Mouse (Mus musculus) CD4-positive, CD25-positive, alpha-beta regulatory T cell, adult 4 months (primary cell): Measurements from ENCODE around the gene Dhtkd1. TPM values are rescaled to one million over a fixed set of nuclear protein-coding genes. Genes with fewer than 3 reads are reported as not detected.
"Not testable (repeated sequence)": the region's sequence is repeated elsewhere in the genome, so short reads cannot be mapped to it uniquely, and the experiment has no call there.

Source experiments
- ATAC-seq: one replicate; pipeline ENCODE4 v1.8.0; 2017
- polyA plus RNA-seq, 2 experiments: library from polyadenylated mRNA; unstranded; fragments of 100-300 nt; shearing (Covaris generic); gene quantifications; one replicate each; pipeline ENCODE4 v1.2.1; 2017

Dhtkd1 gene
- under 1 TPM in 1 of 2 experiments, not detected in 1; 0.05 TPM for polyA plus RNA-seq

GRCm38 (mm10) chr2:5942416-5943032 lies at the start of gene Dhtkd1:
TSS of gene Dhtkd1 (minus strand) at chr2:5942792.
- ATAC-seq = peak; percentile 64

DNA sequence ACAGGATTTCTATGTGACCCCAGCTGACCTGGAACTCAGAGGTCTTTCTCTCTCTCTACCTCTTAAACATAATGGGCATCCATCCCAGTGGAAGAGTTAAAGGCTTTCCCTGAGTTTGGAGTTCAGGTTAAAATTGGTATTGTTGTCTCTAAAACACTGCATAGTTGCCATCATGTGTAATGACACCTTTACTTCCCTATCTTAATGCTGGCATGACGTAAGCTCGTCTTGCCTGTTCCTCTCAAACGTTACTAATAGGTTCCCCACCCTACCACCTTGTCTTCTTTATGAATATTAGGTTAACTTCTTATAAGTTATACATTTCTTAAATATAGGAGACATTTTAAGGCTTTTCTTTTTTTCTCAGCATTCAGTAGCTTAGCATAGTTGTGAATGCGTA lies 34.9 kb upstream of the Dhtkd1 start:
- ATAC-seq = no peak

- ATAC-seq = not testable (repeated sequence)
Observed at GRCm38 (mm10) chr2:5970629-5971028, 28.0 kb upstream of the Dhtkd1 start.

GRCm38 (mm10) chr2:5965972-5966371 lies 23.4 kb upstream of the Dhtkd1 start:
- no peak for ATAC-seq

DNA sequence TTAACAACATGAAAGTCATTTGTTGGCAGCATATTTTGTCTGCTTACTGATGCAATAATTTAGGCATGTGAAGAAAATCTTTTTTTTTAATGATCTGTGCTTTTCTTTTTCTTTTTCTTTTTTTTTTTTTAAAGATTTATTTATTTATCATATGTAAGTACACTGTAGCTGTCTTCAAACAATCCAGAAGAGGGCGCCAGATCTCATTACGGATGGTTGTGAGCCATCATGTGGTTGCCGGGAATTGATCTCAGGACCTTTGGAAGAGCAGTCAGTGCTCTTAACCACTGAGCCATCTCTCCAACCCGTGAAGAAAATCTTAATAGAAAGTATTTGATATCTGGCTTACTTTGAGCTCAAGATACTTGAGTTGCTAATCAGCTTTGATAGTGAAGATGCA lies 21.1 kb upstream of the Dhtkd1 start:
- not testable (repeated sequence) for ATAC-seq

GRCm38 (mm10) chr2:5962265-5962664 lies 19.7 kb upstream of the Dhtkd1 start:
- ATAC-seq = no peak

DNA sequence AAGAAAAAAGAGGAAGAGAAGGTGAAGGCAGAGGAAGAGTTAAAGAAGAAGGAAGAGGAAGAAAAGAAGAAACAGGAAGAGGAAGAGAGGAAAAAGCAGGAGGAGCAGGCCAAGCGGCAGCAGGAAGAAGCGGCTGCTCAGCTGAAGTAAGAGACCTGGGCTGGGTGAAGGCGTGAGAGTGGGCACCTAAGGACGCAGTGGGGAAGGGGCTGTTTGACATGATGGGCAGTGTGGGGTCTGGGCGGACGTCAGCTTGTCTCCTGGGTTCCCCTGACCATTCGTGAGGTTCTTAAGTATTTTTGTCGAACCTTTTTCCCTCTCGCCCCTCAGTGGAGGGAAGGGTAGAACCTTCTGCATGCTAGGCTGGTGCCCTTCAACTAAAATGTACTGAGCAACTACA lies 15.1 kb upstream of the Dhtkd1 start:
- no peak for ATAC-seq

DNA sequence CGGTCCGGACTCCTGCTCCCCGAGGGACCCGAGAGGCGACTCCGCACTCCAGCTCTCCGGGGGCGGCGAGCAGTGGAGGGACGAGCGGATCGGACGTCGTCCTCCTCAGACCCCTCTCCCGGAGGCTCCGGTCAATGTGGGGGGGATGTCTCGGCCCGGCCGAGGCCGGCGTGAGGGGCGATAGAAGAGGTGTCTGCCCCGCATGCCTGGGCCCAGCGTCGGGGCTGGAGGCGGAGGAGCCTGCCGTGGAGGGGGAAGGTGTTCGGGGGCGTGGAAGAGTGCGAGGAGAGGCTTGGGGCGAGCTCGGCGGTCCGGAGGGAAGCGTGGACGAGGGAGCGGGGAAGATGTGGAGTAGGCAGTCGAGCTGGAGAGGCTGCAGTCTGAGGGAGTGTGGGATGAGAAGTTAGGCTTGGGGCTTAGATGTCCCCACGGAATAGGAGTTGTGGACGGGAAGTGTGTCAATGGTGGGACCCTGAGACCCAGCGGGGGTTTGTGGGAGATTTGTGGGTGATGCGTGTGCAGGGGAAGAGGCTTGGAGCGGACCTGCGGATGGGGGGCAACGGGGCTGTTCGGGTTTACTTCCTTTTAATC lies 9.1 kb upstream of the Dhtkd1 start:
- peak; percentile 35 for ATAC-seq

DNA sequence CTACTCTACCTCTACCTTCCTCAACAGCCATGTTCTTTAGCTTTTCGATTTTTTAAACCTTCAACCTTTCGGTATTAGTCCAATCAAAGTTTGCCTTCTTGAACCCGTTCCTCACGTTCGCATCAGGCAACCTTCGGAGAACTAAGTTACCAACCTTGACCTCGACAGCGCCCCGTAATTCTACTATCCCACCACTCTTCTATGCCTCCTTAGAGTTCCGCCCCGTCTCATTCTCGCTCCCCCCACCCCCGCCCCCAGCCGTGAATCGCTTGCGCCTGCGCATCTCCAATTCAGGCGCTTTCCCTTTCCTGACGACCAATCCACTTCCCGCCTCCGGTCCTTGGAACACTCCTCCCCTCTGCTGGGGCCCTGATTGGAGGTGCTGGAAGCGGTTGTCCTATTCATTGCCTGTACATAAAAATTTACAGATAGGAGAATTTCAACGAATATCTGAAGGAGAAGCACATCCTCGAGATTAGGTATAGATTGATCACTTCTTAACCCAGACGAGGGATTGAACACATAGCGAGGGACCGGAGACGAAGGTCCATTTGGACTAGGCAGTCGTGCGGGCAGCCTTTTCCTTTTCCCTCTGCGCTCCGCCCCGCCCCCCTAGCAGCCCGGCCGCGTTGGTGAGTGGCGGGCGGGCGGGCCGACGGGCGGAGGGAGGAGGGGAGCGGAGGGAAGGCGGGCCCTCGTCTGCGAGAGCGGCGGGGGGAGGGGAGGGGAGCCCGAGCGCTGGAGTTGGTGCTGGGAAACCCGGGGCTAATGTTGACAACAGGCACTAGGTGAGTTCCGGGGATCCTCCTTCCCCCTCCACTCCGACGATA lies 8.4 kb upstream of the Dhtkd1 start, which contains the start of gene Upf2:
TSS of gene Upf2 (plus strand) at position 704 of the 830 bp plus-strand sequence.
- peak; percentile 86 for ATAC-seq

GRCm38 (mm10) chr2:5950305-5950704 lies 7.7 kb upstream of the Dhtkd1 start:
- ATAC-seq = no peak

- ATAC-seq = not testable (repeated sequence)
Observed at GRCm38 (mm10) chr2:5949821-5950220, 7.2 kb upstream of the Dhtkd1 start.

GRCm38 (mm10) chr2:5948964-5949363 lies 6.4 kb upstream of the Dhtkd1 start:
- no peak for ATAC-seq

GRCm38 (mm10) chr2:5946876-5947275 lies 4.3 kb upstream of the Dhtkd1 start:
- no peak for ATAC-seq

DNA sequence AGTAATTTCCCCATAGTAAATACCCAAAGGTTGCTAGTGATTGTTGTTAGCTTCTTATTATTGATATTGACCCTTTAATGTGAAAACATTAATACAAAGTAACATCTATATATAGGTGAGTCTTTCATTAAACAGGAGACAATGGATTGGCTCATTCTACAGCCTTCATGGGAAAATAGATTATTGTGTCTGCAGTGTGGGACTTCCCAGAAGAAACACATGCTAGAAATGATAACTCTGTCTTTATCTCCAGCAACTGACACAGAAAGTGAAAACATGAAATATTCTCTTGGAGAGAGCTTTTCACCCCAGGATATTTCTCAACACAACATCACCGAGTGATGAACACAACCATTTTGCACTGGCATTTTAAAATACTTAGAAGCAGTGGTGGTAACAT lies 3.0 kb upstream of the Dhtkd1 start:
- no peak for ATAC-seq

- ATAC-seq = no peak
Observed at GRCm38 (mm10) chr2:5943071-5943470, 479 bp upstream of the Dhtkd1 start.

DNA sequence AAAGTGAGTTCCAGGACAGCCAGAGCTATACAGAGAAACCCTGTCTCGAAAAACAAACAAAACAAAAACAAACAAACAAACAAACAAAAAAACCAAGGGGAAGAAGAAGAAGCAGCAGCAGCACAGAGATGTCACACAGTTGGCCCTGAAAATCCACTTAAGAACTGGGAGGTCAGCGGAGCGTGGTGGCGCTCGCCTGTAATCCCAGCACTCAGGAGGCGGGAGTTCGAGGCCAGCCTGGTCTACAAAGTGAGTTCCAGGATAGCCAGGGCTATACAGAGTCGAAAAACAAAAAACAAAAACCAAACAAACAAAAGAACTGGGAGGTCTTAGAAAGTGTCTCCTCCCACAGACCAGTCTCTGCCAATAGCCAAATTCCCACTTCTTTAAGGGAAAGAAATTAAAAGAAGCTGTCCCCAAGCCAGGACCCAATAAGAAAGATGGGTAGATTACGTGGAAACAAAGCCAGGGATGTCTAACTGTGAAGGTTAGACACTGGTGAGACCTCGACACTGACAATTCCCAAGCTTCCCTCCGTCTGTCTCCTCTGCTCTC lies 654 bp downstream of the Dhtkd1 start:
- ATAC-seq = no peak

DNA sequence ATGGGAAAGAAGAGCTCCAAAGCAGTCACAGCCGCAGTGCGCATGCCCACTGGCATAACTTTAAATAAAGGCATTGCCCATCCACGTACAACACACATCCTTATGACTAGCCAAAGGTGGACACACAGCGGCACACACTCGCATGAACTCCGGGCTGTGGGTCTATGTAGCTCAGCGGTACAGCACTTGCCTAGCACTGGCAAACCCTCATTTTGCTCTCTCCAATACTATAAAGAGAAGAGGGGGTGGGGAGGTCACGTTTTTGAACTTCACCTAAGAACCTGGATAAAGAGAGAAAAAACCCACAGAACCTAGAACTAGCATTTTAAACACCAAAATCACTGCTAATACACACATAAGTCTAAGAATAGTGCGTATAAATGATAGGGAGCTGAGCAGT lies 1.7 kb downstream of the Dhtkd1 start:
- no peak for ATAC-seq

GRCm38 (mm10) chr2:5939911-5940310 lies 2.7 kb downstream of the Dhtkd1 start:
- ATAC-seq = no peak

DNA sequence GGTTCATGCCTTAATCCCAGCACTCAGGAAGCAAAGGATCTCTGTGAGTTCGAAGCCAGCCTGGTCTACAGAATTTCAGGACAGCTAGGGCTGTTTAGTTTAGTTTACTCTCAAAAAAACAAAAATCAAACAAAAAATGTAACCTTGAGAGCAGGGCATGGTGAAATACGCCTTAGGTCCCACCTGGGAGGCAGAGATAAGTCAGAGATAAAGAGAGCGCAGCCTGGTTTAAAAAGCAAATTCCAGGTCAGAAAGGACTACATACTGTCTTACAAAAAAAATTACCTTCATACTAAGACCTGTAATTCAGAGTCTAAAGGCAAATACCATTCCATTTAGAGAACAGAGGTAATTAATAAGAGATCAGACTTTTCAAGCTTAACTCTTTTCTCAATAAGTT lies 3.3 kb downstream of the Dhtkd1 start:
- ATAC-seq = no peak

DNA sequence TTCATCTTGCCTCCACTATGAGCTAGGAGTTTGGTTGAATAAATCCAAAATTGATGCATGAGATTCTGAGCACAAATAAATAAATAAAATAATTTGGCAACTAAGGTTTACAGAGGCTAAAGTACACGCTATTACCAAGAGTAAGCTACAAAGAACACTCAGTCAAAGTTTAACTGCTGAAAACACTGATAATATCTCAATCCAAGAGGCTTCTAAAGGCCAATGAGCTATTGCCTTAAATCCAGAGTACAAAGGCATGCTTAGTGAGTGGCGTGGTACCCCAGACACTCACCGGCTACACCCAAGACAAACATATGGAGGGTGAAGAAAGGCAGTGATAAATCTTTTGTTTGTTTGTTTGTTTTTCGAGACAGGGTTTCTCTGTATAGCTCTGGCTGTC lies 6.0 kb downstream of the Dhtkd1 start:
- no peak for ATAC-seq

DNA sequence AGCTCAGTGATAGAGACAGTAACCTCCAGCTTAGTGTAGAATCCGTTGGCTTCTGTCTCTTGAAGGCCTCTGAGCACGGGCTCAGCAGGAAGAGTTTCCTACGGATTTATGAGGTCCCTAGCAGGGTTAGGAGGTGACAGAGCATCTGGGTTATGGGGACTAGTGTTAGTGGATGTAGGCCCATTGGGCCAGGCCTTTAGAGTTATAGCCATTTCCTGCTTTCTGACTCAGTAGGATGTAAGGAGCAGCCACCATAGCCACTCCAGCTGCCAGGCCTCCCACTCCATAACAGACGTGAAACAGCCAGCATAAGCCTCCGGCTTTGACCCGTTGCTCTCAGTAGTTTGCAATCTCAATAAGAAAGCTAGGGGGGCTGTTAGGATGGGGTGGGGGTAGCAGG lies 6.5 kb downstream of the Dhtkd1 start:
- no peak for ATAC-seq

GRCm38 (mm10) chr2:5934936-5935335 lies 7.7 kb downstream of the Dhtkd1 start:
- ATAC-seq = no peak

- ATAC-seq = no peak
Observed at GRCm38 (mm10) chr2:5931938-5932337, 10.7 kb downstream of the Dhtkd1 start.
